Mouse (Mus musculus): ENCODE results near the gene Cdan1. TPM values are rescaled to one million over a fixed set of nuclear protein-coding genes. Genes with fewer than 3 reads are reported as not detected.

The Cdan1 gene
- total RNA-seq, 4 experiments from 2014 or later = 2.7 to 5.2 (median 4.4) TPM

Other genes starting within 250 kb of the Cdan1 start
- gene Haus2, start 240.7 kb downstream of the Cdan1 start, total RNA-seq (2022) = 1 to 10 TPM; 6.6 to 9.5 (median 7.1) TPM
- 10 to 100 TPM; 11.6 to 14.0 (median 11.9) TPM for gene Lrrc57, start 240.6 kb downstream of the Cdan1 start, total RNA-seq (2022)
- gene Stard9, start 221.0 kb downstream of the Cdan1 start, total RNA-seq (2022) = 1 to 10 TPM; 1.7 to 2.5 (median 2.0) TPM
- 10 to 100 TPM in 1 of 4 experiments, 1 to 10 TPM in 3; 7.5 to 11.3 (median 9.3) TPM for gene Ttbk2, start 476 bp upstream of the Cdan1 start, total RNA-seq (2022)
- gene Ubr1, start 120.6 kb upstream of the Cdan1 start, total RNA-seq (2022) = 10 to 100 TPM; 27.4 to 31.5 (median 29.6) TPM
- gene Tmem62, start 126.9 kb upstream of the Cdan1 start, total RNA-seq (2022) = 1 to 10 TPM; 2.9 to 4.0 (median 3.2) TPM
- gene Ccndbp1, start 158.3 kb upstream of the Cdan1 start, total RNA-seq (2022) = 10 to 100 TPM; 26.9 to 41.5 (median 37.5) TPM
- not detected for gene Epb42, start 186.9 kb upstream of the Cdan1 start, total RNA-seq (2022)
- gene Tgm5, start 235.7 kb upstream of the Cdan1 start, total RNA-seq (2022) = under 1 TPM; 0.20 to 0.43 (median 0.34) TPM